Mouse (Mus musculus): ENCODE data around the gene Pdzk1. TPM values are rescaled to one million over a fixed set of nuclear protein-coding genes. Genes with fewer than 3 reads are reported as not detected.

Gene Pdzk1
- polyA plus RNA-seq, 1 experiment from 2014 or later, result not detected

Other genes with a start within 250 kb of the Pdzk1 start
- gene Polr3gl, start 235.1 kb upstream of the Pdzk1 start, polyA plus RNA-seq (2014; fragmentation: Nextera tagmentation; extraction: Ambion mirVana), result 21.5 and 29.5 TPM in 2 replicates
- gene Ankrd34a, start 232.6 kb upstream of the Pdzk1 start, polyA plus RNA-seq (2014; fragmentation: Nextera tagmentation; extraction: Ambion mirVana), result 2.9 and 3.4 TPM in 2 replicates
- 10.6 TPM in 2 replicates for gene Lix1l, start 228.1 kb upstream of the Pdzk1 start, polyA plus RNA-seq (2014; fragmentation: Nextera tagmentation; extraction: Ambion mirVana)
- 144 and 147 TPM in 2 replicates for gene Rbm8a, start 199.4 kb upstream of the Pdzk1 start, polyA plus RNA-seq (2014; fragmentation: Nextera tagmentation; extraction: Ambion mirVana)
- gene Pex11b, start 193.9 kb upstream of the Pdzk1 start, polyA plus RNA-seq (2014; fragmentation: Nextera tagmentation; extraction: Ambion mirVana), result 45.4 and 51.3 TPM in 2 replicates
- 0.07 TPM in 1 of 2 replicates, not detected in the other for gene Gm42957, start 193.8 kb upstream of the Pdzk1 start, polyA plus RNA-seq (2014; fragmentation: Nextera tagmentation; extraction: Ambion mirVana)
- gene Itga10, start 183.7 kb upstream of the Pdzk1 start, polyA plus RNA-seq (2014; fragmentation: Nextera tagmentation; extraction: Ambion mirVana), result 0.88 and 1.00 TPM in 2 replicates
- 0.82 and 1.1 TPM in 2 replicates for gene Ankrd35, start 159.2 kb upstream of the Pdzk1 start, polyA plus RNA-seq (2014; fragmentation: Nextera tagmentation; extraction: Ambion mirVana)
- 52.6 and 59.4 TPM in 2 replicates for gene Pias3, start 132.9 kb upstream of the Pdzk1 start, polyA plus RNA-seq (2014; fragmentation: Nextera tagmentation; extraction: Ambion mirVana)
- 8.7 and 9.3 TPM in 2 replicates for gene Nudt17, start 120.7 kb upstream of the Pdzk1 start, polyA plus RNA-seq (2014; fragmentation: Nextera tagmentation; extraction: Ambion mirVana)
- gene Polr3c, start 101.7 kb upstream of the Pdzk1 start, polyA plus RNA-seq (2014; fragmentation: Nextera tagmentation; extraction: Ambion mirVana), result 31.8 and 32.5 TPM in 2 replicates
- 41.1 and 42.1 TPM in 2 replicates for gene Rnf115, start 101.6 kb upstream of the Pdzk1 start, polyA plus RNA-seq (2014; fragmentation: Nextera tagmentation; extraction: Ambion mirVana)
- 0.31 and 0.32 TPM in 2 replicates for gene Cd160, start 67 bp downstream of the Pdzk1 start, polyA plus RNA-seq (2014; fragmentation: Nextera tagmentation; extraction: Ambion mirVana)
- gene Gja5, start 75.4 kb downstream of the Pdzk1 start, polyA plus RNA-seq (2014; fragmentation: Nextera tagmentation; extraction: Ambion mirVana), result 4.6 and 5.1 TPM in 2 replicates
- 46.6 TPM in 2 replicates for gene Gpr89, start 76.1 kb downstream of the Pdzk1 start, polyA plus RNA-seq (2014; fragmentation: Nextera tagmentation; extraction: Ambion mirVana)
- gene Gja8, start 96.7 kb downstream of the Pdzk1 start, polyA plus RNA-seq (2014; fragmentation: Nextera tagmentation; extraction: Ambion mirVana), result not detected in 2 replicates

Data from stomach, embryonic 14.5 days (tissue).